Mouse (Mus musculus) bone marrow macrophage, adult 2 months (primary cell): ENCODE data around the gene Dnase1.

Experiments used
- CTCF ChIP-seq: IDR thresholded peaks from 2 replicates; pipeline ENCODE4 v1.5.1; 2012; ENCODE audit warnings: low read depth, mild to moderate bottlenecking, low read length, moderate library complexity
- POLR2A ChIP-seq: IDR thresholded peaks from 2 replicates; pipeline ENCODE4 v1.6.1; 2012; ENCODE audit warnings: mild to moderate bottlenecking, low read depth, low read length, borderline replicate concordance

- TF ChIP-seq CTCF (no peak), POLR2A (no peak)
These were observed 38.1 kb downstream of the Dnase1 start for GRCm38 (mm10) chr16:4074836-4075235.
